Mouse (Mus musculus): ENCODE data around the gene Nmnat3.

The Nmnat3 gene

DNA sequence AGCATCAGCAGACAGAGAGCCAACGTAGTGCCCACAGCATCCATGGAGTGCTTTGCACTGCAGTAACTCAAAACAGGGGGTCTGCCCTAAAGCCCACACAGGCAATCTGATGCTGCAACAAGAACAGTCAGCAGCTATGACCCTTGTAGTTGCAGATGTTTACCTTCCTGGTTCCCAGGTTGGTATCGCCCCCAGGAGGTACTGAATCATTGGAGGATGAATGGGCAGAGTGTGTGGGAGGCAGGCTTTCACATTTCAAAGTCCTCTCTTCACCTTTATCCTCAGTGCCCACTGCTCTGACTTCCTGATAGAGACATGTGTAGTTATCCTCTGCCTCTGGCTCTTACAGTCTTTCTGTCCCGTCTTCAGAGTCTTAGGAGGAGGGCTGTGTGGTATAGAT, 134.7 kb downstream of the Nmnat3 start:
- WGBS = 70% methylated on average over 3 of the region's 3 CpGs

DNA sequence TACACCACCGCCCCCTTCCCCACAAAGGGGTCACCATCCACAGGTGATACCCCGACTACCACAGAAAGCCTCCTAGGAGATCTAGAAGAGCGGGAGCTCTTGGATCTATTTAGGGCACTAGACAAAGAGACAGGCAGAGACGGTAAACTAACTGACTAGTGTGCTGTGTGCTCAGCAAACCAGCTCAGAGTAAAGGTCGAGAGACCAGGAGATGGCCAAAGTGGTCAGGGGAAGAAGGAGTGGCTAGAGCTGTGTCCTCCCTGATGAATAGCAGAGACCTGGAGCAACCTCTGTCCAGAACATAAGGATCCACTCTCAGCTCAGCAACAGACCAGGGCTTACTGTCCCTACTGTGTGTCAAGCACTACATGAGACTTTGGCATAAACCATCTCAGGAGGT, 135.4 kb downstream of the Nmnat3 start, which contains the start of gene Rbp1:
Gene Rbp1 (plus strand): TSS at position 306 of the 400 bp plus-strand sequence.
- WGBS = 86% methylated on average over 5 of the region's 5 CpGs

DNA sequence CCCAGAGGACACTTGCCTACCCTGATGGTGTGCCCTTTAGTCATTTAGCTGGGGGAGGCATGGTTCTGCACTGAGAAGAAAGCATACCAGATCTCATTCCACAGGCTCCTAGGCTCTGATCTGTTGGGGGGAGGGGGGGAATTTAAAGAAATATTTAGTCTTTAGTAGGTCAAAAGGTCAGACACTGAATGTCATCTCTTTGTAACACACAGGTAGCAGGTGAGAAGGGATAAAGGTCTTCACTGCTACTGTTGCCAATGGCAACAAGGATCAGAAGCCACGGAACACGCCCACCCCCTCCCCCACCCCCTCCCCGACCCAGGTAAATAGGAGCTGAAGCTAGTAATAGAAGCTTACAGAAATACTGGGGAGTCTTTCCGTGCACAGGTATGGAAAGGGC, 136.5 kb downstream of the Nmnat3 start:
- WGBS = 38% methylated on average over 4 of the region's 4 CpGs

DNA sequence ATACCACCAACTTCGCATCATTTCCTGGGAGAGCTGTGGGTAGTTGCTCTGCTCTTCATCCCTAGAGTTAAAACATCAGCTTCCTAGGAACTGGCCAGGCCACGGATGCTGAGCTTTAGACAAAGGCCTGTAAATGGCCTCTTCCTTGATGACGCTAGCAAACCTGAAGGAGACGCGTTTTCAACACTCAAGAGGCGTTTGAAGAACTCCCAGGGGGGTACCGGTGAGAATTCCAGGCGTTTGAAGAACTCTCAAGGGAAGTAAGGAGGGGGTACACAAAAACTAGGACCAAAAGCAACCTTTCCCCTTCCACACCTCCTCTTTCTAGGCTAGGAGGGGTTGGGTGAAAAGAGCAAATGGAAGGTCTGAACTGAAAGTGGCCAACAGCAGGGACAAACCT, 137.1 kb downstream of the Nmnat3 start:
- 32% methylated on average over 8 of the region's 8 CpGs for WGBS

DNA sequence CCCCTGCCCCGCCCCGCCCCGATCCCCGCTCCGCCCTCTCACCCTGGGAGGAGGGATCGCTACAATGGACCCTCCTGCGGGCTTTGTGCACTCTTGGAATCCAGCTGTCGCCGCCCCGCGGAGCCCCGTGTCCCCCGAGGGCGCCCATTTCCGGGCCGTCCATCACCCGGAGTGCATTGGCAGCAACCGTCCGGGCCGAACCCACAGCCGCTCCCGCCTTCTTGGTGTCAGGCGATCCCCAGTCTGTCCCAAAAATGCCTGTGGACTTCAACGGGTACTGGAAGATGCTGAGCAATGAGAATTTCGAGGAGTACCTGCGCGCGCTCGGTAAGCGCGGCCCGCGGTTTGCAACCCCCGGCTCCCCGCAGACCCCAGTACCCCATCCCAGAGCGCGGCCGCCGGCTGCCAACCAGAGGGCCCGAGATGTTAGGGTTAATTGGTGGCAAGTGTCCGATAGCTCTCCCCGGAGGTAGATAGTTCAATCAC, 137.5 kb downstream of the Nmnat3 start:
- WGBS = 1% methylated on average over 40 of the region's 42 CpGs

DNA sequence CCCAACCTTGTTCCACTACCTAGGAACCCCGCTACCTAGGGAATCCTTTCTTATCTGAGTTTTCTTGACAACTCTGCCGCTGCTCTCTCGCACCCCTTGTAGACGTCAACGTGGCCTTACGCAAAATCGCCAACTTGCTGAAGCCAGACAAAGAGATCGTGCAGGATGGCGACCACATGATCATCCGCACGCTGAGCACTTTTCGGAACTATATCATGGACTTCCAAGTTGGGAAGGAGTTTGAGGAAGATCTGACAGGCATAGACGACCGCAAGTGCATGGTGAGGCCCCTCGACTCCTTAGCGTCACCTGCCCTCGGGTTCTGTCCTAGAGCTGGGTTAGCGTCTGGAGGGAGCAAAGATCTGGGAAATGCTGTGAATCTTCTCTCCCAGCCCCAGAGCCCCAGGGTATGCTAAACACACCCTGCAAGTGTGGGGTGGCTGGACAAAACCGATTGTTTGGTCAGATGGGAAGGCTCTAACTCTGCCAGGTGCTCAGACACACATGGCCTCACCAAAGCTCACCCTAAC, 138.2 kb downstream of the Nmnat3 start:
- 50% methylated on average over 19 of the region's 19 CpGs for WGBS

DNA sequence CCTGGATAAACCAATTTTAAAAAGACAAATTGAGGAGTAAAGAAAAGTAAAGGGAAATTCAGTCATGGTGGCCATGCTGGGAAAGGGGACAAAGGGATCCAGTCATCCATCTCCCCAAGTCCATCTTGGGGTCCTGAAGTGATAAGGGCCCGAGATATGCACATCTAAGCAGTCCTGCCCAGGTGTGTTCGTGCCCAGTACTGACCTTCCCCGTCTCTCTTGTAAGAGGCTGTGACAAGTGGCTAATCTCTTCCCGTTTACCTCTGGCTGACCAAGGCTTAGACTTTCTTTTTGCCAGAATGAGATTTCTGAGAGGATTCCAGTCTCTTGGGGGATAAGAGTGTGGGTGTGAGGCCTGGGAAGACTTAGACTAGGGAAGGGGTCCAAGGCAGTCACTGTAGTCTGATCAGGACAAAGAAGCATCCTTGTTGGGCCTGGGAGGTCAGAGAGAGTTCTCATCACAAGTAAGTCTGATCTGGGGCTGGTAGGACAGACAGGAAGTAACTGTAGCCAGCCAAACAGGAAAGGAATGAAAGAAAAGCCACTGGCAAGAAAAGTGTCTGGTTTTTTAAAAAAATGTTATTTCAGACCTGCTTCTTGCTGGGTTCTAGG, 140.8 kb downstream of the Nmnat3 start:
- WGBS = 86% methylated on average over 4 of the region's 4 CpGs

DNA sequence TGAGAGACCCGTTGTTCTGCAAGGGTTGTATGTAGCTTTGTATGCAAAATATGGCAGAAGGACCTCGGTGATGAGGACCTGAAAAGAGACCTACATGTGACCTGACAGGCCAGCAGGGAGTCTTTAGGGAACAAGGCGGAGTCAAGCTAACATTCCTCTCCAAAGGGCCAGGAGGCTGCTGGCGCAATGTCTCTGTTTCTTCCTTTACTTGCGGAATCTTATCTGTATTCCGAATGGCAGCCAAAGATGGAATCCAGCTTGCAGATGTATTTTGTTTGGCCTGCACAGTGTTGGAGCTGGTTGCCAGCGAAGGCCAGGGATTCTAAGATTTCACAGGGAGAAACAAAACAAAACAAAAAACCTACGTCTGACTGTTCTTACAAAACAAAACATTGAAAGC, 141.5 kb downstream of the Nmnat3 start:
- WGBS = 60% methylated on average over 8 of the region's 8 CpGs

DNA sequence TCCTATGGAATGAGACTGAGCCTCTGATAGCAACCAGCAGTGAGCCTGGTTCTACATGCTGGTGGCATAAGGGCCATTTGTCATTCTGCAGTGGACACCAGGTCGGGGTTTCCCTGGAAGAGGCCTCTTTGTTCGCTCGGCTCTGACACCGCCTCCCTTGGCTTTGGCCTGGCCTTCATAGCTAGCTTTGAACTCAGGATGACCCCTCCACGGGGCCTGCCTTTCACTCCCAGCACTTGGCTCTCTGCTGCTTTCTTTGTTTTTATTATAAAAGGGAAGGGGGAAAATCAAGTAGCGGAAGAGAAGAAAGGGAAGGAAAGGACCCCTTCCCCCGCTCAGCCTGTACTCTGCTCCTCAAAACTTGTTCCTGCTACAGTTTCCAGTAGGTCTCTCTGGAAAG, 142.6 kb downstream of the Nmnat3 start:
- 54% methylated on average over 7 of the region's 7 CpGs for WGBS

DNA sequence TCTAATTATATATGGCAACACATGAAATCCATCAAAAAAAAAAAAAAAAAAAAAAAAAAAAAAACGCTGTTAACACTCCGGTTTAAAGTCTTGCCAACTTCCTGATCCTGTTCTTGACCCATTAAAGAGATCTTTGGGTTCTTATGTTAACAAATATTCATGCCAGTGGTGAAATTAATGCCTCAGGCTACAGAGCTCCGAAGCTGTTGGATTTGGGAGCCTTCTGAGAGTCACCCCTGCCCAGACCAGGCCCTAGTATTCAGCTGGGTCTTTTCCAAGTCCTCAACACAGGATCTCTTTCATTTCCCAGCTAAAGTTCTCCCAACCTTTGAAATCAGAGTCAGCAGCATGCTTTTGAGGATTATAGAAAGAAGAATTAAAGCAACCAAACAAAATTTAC, 143.3 kb downstream of the Nmnat3 start:
- 58% methylated on average over 3 of the region's 3 CpGs for WGBS

DNA sequence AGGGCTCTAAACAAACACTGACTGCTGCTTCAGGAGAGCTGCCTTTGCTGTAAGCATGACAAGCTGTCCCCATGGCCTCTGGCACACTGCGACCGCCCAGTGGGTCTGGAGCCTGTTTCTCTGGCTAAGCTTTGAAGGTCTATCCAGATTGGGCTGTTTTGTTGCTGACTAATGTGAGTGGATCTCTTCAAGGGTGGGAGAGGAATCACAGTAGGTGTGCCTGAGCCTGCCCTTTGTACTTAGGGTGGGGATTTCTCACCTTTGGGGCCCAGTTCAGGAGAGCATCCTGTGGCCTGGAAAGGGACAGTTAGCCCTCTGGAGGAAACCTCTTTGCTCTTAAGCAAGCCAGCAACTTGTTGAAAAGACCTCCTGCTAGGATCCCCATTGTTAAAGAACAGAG, 145.8 kb downstream of the Nmnat3 start:
- 79% methylated on average over 2 of the region's 2 CpGs for WGBS

DNA sequence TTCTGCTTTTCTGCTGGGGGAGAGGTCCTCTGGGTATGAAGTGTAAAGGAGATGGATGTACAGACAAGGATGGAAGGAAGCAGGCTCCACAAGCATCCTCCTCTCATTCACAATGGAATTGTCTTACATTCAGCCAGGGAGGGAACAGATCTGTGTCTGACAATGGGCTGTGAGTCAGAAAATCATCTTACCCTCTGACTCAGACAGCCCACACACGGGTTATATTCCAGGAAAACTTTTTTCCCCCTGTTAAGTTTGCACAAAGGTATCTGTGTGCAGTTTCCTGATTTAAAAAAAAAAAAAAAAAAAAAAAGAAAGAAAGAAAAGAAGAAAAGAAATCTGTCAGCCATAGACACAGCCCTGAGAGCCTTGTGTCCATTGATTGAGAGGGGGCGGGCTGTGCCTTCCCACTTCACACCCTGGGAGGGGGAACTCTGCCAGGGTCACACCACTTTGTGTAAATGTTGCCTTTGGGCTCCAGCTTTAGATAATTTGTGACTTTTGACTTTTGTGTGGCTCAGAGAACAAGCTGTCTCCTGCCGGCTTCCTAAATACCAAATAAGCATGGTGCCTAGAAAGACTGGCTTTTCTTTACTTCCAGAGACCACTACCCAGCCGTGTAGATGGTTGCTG, 146.8 kb downstream of the Nmnat3 start:
- 55% methylated on average over 4 of the region's 4 CpGs for WGBS

DNA sequence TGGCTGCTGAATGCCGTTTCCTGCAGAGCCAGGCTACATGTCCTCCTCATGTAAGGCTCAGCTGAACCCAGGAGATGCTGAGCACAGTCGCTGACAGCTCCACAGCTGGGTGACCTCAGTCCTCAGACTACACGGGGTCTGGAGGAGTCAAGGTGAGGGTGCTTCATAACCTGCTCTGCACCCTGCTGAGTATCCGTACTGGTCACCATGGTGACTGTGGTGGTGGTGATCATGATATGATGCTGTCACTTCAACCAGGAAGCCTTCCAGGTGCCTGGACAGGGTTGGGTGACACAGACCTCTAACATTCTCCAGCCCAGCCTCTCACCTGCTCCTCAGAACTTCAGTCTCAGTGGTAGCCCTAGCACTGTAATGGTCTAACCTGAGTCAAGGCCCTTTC, 150.6 kb downstream of the Nmnat3 start:
- WGBS = 88% methylated on average over 4 of the region's 4 CpGs

DNA sequence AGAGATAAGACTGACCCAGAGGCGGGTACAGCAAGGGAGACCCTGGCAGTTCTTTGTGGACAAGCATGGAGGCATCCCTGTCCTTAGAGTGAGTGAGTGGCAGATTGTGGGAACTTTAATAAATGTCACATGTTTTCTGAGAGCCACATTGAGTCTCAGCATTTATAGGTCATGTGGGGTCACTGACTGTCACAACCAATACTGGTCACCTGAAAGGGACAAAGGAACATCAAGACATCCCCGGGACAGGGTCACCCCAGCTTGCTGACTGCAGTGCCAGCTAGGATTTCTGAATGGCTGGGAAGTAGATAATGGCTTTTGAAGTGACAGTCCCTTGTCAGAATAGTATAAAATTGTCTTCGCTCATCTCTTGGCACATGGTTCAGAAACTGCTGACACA, 151.9 kb downstream of the Nmnat3 start:
- 92% methylated on average over 3 of the region's 3 CpGs for WGBS

DNA sequence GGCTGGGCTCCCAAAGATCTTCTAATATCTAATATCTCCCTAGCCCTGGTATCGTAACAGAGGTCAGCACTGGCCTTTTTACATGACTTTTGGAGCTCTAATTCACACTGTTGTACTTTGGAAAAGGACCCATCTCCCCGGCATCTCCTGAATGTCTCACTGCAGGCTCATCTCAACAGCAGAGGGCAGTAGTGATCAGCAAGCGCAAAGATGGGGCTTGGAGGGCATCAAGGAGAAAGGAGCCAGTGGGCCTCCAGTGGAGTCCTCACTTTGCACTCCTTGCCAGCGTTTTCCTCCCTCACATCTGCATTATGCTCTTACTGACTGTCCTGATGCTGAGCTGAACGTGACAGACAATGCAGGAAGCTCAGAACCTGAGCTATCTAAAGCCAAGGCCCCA, 155.4 kb downstream of the Nmnat3 start:
- WGBS = 42% methylated on average over 5 of the region's 5 CpGs

DNA sequence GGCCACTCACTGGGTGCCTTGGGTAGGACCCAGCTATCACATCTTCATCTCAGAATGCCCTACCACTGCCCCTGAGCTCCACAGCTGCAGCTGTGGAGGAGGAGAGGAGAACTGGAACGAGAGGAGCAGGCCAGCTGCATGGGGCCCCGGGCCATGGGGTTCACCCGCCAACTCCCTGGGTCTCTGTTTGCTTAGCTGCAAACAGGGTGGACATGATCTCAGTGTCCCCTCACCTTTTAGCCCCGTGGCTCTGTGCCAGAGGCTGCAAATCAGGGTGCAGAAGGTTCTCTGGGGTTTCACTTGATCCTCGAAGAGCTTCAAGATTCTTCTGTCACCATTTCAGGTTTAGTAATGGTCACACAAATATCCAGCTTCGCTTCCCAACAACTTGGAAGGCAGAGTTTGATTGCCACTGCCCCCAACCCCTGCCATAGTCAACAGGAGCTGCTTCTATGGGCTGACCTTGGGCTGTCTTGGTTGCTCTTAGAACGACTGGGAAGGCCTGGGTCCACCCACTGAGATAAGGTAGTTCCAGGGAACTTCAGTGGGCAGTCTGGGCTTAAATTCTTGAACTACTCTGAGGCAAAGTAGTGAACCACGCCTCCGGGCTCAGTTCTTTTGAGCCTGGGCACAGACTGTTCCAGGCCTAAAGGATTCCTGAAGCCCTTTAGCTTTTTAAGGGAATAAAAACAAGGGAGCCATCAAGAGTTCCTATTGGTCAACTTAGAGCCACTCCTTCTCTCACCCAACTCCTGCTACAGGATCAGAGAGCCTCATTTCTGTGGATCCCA, 158.3 kb downstream of the Nmnat3 start:
- 90% methylated on average over 9 of the region's 9 CpGs for WGBS

DNA sequence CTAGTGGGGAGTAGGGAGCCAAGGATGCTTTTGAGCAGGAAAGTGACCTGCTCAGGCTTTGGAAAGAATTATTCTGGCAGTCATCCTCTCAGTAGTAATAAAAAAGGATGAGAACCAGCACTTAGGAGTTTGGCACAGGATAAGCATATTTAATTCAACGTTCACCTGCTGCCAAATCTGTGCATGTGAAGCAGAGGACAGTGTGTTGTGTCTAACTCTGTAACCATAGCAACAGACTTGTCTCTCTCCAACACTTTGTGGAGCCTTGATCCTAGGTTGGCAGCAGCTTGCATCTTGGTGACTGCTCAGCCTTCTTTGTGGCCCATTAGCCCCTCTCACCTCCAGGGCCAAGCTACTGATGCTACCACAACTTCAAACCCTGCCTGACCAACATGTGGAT, 163.7 kb downstream of the Nmnat3 start:
- WGBS = 13% methylated on average over 1 of the region's 1 CpGs

DNA sequence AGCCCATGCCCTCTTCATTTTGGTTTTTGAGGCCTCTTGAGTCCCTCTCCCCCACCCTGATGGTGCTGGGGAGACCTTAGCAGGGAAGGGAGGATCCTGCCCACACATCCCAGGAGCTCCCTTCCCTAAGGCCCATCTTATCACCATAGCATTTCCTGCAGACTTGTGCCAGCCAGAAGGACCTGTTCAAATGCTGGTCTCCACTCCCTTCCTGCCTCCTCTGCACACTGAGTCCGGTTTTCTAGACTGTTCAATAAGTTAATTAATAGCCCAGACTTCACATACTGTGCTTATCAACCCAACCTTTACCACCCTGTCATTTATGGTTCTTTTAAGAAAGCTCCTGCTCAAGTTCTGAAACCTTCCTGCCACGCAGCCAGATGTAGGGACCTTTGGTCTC, 179.5 kb downstream of the Nmnat3 start:
- WGBS = 80% methylated on average over 2 of the region's 2 CpGs

Measured in cerebral cortex, adult 2 months (tissue).